17 mouse cellular contexts compared by ENCODE assay signal in the genomic region with DNA sequence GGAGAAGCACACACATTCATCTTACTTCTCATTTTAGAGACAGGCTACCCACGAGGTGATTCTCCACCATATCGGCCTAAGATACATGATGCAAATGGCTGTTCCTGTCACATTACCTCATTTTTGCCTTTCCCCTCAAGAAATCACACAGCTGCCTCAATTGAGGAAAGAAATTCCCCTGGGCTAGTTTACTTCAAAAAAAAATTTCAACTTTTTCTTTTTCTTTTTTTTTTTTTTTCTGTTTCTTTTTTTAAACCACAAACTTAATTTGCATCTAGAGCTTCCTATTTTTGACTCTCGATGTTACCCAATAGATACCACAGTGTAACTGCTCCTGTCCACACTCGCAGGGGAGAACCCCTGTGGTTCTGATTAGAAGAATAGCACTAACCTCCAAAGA. TPM values are rescaled to one million over a fixed set of nuclear protein-coding genes. Genes with fewer than 3 reads are reported as not detected.
A peak's percentile ranks its signal among the peaks of the same experiment; 100 is the strongest.
DNase-seq lines count a peak whose midpoint lies in the region; ATAC-seq and TF ChIP-seq lines count a peak whose summit lies in the region.
"Had no signal": no experiment of that assay in that cellular context is flagged by ENCODE, and none has a peak within 500 bp of the region (broad histone marks: within the 10 kb centered on the region; RNA-seq: fewer than 3 reads in every experiment).

No protein-coding gene starts in this region.

- no peaks in the 10 kb centered on the region for H3K4me1 ChIP-seq in lung, adult 2 months (ENCODE audit: control insufficient read depth, insufficient read depth, low read length)
- H3K4me1 ChIP-seq in midbrain, embryonic 16.5 days (ENCODE audit: control insufficient read depth, insufficient read depth, low read length) = no peaks in the 10 kb centered on the region
- H3K4me1 ChIP-seq: embryonic facial prominence, embryonic 12.5 days; hindbrain, embryonic 15.5 days had no signal

- no peaks in the 10 kb centered on the region for H3K27me3 ChIP-seq in midbrain, embryonic 16.5 days (ENCODE audit: control insufficient read depth, insufficient read depth, low read depth, low read length)
- H3K27me3 ChIP-seq: embryonic facial prominence, embryonic 12.5 days; hindbrain, embryonic 15.5 days; limb, embryonic 15.5 days had no signal

- no peaks in the 10 kb centered on the region for H3K36me3 ChIP-seq in midbrain, embryonic 16.5 days (ENCODE audit: control insufficient read depth, insufficient read depth, low read length)
- H3K36me3 ChIP-seq: embryonic facial prominence, embryonic 12.5 days; hindbrain, embryonic 15.5 days; limb, embryonic 15.5 days had no signal

- 58% methylated on average over 4 of the region's 4 CpGs for WGBS in lung, adult 2 months
- WGBS in midbrain, embryonic 16.5 days = 87% methylated on average over 4 of the region's 4 CpGs

- H3K4me2 ChIP-seq in midbrain, embryonic 16.5 days (ENCODE audit: low read length) = no peak overlapping the region
- H3K4me2 ChIP-seq: embryonic facial prominence, embryonic 12.5 days; hindbrain, embryonic 15.5 days; limb, embryonic 15.5 days; midbrain, embryonic 11.5 days had no signal

- no peak overlapping the region for H3K4me3 ChIP-seq in lung, adult 2 months (replicated peaks; ENCODE audit: extremely low read depth, low read depth, low read length)
- H3K4me3 ChIP-seq in midbrain, embryonic 16.5 days (ENCODE audit: low read depth, low read length) = no peak overlapping the region
- H3K4me3 ChIP-seq: embryonic facial prominence, embryonic 12.5 days; hindbrain, embryonic 15.5 days; limb, embryonic 15.5 days had no signal

- no peaks in the 10 kb centered on the region for H3K9me3 ChIP-seq in midbrain, embryonic 16.5 days (replicated peaks; ENCODE audit: control insufficient read depth, low read length, poor library complexity, severe bottlenecking)
- H3K9me3 ChIP-seq: embryonic facial prominence, embryonic 12.5 days; hindbrain, embryonic 15.5 days; limb, embryonic 15.5 days had no signal

- no peak for ATAC-seq in midbrain, embryonic 16.5 days
- ATAC-seq: forebrain, embryonic 14.5 days had no signal

- H3K27ac ChIP-seq in midbrain, embryonic 16.5 days (ENCODE audit: low read length) = no peak overlapping the region
- H3K27ac ChIP-seq: embryonic facial prominence, embryonic 12.5 days; hindbrain, embryonic 15.5 days; limb, embryonic 15.5 days had no signal

- no peak for TF ChIP-seq POLR2A in lung, adult 2 months (IDR thresholded peaks at IDR 0.05; ENCODE audit: borderline replicate concordance, extremely low read depth, low read depth, low read length)

- DNase-seq in lung, postnatal 25 days (ENCODE audit: low spot score) = peak; percentile 21
- DNase-seq in lung, adult 2 months = no peak
- DNase-seq in MEL-GATA-1-ER (ENCODE audit: extremely low read depth, low read depth) = peak; percentile 87
- peak; percentile 59 for DNase-seq in induced T-regulatory cell, adult 2 months (ENCODE audit: low read depth)
- DNase-seq in skeletal muscle tissue, adult 2 months (ENCODE audit: low read depth, low spot score) = peak; percentile 6
- no peak for DNase-seq in frontal cortex, postnatal 14 days (ENCODE audit: low spot score in 2 of 2)
- DNase-seq in yolk sac, embryonic 10.5 days (ENCODE audit: low spot score) = no peak
- DNase-seq: cerebellum, adult 9-10 months; gastrocnemius, postnatal 36 days; kidney, adult 8-10 months; thymus, adult 18-20 months had no signal

- no peak overlapping the region for H3K9ac ChIP-seq in midbrain, embryonic 16.5 days (ENCODE audit: low read depth, low read length)
- H3K9ac ChIP-seq: embryonic facial prominence, embryonic 12.5 days; hindbrain, embryonic 15.5 days; limb, embryonic 15.5 days had no signal

- no peak for TF ChIP-seq CTCF in lung, adult 2 months (IDR thresholded peaks at IDR 0.05; ENCODE audit: insufficient read depth, low read length)

RNA-seq across cellular contexts. Expression of gene Tet2, which starts 38.0 kb away (rescaled TPM):
- polyA plus RNA-seq in lung, adult 2 months (2012; rRNA removed) = 9.8 and 17.3 TPM in 2 replicates
- polyA plus RNA-seq in midbrain, embryonic 16.5 days (2015; fragmentation: Nextera tagmentation; extraction: Ambion mirVana) = 20.6 and 22.2 TPM in 2 replicates

Comparison
In these comparisons a context has a peak if more than half of its experiments do, and no peak if none do; other contexts are left out.
1. DNase-seq: peak in lung, postnatal 25 days (single experiment), MEL-GATA-1-ER (single experiment), induced T-regulatory cell, adult 2 months (single experiment) and skeletal muscle tissue, adult 2 months (single experiment); none in lung, adult 2 months (single experiment), frontal cortex, postnatal 14 days (0 of 2) and yolk sac, embryonic 10.5 days (single experiment).